Mouse (Mus musculus): ENCODE data around the gene Tas2r134.

Gene Tas2r134

DNA sequence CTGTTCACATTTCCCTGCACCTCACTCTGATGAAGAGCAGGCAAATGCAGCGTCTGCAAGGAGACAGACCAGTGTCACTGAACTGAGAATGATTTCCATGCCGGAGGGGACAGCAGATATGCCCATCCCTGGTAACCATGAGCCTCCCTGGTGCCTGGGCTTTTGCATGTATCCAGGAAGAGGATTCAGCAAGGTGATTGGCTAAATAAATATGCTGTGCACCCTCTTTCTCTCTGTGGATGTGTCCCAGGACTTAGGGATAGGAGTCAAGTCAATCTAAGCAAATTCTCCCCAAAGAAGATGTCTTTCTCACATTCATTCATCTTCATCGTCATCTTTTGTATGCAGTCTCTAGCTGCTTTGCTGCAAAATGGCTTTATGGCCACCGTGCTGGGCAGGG is at the start of gene Tas2r134:
Tas2r134 (plus strand) TSS at position 301 of the 400 bp plus-strand sequence.
- no peak for DNase-seq (ENCODE audit: low read depth, low spot score)

DNA sequence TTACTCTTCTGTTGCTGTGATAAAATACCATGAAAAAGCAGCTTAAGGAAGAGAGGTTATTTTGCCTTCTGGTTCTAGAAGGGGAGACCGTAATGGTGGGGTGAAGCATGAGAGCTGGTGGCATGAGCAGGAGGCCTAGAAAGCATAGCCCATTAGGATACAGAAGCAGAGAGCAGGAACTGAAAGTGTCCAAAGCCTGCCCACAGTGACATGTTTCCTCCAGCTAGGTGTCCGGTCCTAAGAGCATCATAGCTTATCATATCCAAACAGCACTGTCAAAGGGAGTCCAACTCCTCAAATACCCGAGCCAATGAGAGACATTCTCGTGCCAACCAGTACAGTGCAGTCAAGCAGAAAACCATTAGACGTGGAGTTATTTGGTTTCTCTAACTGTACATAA is 47.5 kb upstream of the Tas2r134 start:
- DNase-seq (ENCODE audit: low read depth, low spot score): no peak

DNA sequence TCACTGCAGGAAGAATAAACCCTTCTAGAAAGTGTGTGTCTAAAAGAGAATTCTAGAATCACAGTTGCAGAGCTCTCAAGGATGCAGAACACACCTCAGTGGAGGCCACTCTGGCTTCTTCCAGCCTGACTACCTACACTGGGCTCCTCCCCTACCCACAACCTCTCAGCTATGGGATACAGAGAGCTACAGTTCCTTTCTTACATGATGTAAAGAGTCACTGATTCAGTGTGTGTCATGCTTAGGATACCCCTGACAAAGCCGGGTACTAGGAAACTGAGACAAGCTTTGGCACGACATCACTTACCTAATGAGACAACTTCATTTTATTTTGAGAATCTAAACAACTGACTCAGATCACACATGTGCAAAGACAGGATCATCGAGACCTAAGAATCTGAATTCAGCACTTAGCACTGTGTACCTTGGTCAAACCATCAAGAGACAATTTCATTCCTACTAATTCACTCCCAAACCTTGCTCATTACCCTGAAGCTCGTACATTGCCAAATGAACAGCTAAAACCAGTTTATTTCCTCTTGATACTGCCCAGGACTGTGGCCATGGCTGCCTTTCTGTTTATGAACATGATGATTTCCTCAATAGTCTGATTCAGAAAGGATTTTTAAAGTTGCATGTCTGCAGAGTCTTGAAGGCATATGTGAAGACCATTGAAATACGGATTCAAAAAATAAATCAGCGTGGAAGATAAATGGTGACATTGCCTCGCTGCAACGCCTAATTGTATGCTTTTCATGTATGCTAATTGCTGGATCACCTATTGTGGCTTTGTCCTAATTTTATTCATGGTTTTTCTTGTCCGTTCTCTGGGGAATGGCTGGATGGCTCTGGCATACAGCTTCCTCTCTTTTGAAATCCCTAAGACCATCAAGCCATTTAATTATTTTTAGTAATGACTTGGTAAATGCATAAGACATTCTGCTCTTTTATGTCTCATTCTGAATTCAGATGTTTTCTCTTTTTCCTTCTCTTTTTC is 43.0 kb upstream of the Tas2r134 start:
- DNase-seq (ENCODE audit: low read depth, low spot score): no peak

DNA sequence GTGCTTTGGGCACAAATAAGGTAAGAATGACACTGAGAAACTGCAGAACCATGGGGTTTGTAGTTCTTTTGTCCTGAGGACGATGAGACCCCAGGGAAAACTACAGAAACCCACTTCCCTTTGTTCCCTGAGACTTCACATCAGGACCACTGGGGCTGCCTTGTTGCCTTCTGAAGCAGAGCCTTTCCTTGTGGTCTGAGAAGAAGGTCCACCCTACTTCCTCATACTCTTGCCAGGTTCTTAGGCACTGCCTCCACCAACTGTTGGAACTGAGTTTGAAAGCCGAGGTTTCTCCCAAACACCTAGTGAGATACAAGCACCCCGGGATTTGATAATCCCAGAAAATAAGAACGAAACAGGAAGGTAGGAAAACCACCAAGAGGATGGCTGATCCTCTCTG is 39.0 kb upstream of the Tas2r134 start:
- DNase-seq (ENCODE audit: low read depth, low spot score): no peak

DNA sequence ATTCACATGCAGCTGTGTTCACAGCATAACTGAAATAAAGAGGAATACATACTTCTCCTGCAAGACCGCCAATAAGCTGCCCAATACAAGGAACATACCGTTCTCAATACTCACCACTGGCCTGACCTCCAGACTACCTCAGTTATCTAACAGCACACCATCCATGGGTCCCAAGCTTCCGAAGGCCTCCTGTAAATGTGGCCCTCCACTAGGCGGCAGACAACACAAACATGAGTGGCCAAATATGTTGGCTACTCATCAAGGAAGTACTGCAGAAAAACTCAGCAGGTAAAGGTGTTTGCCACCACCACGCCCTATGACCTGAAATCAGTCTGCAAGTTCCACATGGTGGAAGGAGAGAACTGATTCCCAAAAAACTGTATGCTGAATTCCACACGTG is 38.4 kb upstream of the Tas2r134 start:
- DNase-seq (ENCODE audit: low read depth, low spot score): no peak

DNA sequence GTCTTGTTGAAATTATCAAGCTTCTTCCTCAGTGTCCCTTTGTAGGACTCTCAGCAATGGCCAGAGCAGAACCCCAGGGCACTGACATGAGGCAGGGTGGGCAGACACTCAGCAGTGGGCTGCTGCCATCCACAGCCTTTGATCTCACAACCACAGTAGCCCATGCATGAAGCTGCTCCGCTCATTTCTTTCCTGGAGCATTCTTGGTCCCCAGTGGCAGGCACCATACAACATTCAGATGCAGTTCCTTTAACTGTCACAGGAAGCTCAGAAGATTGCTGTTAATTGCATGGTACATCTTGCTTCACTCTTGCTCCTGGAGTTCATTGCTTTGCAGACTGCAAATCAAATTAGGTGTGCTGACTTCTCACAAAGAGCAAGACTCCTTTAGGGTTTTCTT is 37.7 kb upstream of the Tas2r134 start:
- no peak for DNase-seq (ENCODE audit: low read depth, low spot score)

DNA sequence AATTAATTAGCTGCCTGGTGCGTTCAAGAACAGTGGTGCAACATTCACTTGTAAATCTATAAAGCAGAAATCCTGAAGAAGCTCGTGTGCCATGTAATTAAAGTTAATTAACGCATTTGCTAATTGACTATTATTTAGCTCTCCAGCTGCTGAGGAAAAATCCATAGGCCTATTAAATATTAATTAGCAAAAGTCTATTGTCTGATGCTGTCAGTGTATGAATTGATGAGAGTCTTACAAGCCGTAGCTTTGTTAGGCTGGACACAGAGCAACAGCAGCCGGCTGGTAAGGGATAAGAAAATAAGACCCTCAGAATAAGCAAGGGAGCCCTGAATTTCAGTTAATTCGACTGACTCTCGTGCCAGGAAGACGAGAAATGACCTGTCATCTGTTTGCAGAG is 37.0 kb upstream of the Tas2r134 start:
- DNase-seq (ENCODE audit: low read depth, low spot score): no peak

DNA sequence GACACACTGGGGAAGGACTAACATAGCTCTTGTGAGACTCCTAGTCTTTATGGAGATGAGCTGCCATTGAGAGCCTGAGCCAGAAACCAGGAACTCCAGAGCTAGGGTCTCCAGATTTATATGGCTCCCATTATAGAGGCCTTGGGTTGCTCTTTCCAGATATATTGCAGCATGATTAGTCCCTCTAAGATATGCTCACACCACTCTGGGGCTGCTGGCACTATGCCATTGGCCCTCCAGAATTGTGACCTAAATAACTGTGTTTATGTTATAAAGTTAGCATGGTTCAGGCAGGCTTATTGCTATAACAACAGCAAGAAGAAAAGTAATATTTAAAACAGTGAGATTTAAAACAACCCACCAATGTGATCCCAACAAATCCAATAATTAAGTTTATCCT is 35.2 kb upstream of the Tas2r134 start:
- no peak for DNase-seq (ENCODE audit: low read depth, low spot score)

DNA sequence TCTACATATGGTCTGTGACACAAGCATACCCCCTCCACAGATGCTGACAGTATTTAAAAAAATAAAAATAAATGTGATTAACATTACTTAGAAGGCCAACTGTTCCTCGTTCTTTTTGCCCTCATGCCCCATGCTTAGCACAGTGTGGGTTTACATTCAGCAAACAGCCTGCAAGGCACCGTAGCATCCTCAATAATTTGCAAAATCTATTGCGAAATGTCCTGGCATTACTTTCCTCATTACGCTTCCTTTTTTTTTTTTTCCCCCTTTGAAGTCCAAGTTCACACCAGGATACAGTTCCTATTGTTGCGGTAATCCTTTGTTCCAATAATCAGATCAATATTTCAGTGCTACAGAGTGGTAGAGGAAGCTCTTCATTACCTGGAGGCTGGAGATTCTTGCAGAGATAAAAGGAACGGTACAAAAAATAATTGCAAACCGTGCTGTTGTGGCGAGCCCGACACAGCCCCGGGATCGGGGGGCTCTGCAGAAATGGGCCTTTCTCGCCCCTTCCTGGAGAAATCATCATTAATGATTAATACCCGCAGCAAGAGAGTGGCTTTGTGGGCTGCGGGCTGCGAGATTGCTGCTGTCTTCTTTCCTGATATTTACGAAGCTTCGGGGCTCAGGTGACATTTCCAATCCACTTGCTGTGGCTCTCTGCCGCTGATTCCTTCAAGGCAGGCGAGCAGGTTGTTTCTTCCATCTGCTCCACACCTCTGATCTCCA is 27.7 kb upstream of the Tas2r134 start:
- DNase-seq (ENCODE audit: low read depth, low spot score): no peak

DNA sequence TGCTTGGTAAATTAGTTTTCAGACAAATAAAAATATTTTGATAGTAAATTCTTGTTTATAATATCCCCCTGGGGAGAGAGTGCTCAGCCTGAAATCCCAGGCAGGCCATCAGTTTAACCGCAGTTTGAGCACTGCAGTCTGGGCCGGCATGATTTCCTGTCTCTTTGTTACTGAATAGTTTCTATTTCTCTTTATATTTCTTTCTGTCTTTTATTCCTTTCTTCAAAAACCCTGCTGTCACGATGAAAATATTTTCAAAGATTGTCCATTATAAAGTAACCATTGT is 27.2 kb upstream of the Tas2r134 start:
- DNase-seq (ENCODE audit: low read depth, low spot score): no peak

DNA sequence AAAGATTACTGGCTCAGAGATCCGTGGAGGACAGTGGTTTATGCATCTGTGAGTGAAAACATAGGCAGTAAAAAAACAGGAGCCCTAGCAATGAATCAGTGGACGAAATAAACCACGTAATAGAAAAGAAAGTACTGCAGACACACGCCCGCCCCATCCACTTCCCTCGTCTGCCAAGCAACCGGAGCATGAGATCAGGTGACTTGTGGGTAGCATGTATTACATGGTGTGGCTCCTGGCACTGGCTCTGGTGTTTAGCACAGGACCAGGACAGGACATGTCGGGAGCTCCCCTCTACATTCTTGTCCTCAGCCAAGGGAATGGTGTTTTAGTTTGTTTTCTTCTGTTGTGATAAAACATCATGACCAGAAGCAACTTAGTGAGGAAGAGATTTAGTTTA is 26.4 kb upstream of the Tas2r134 start:
- DNase-seq (ENCODE audit: low read depth, low spot score): no peak

DNA sequence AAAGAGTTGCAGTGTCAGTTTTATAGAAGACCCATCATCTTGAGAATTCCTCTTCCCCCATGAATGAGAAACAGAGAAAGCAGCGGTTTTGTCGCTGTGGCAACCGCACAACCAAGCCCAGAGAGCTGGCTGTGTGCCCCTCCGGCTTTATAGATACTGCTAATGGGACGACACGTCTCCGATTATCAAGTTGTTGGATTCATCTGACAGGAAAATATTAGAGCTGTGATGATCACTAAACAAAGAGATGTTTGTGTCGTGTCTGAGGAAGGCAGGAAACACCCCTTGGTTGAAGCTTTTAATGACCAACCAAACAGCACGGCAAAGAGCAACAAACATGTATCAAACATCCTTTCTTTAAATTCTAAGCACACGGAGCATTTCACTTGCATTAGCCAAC is 17.0 kb upstream of the Tas2r134 start:
- DNase-seq (ENCODE audit: low read depth, low spot score): no peak

DNA sequence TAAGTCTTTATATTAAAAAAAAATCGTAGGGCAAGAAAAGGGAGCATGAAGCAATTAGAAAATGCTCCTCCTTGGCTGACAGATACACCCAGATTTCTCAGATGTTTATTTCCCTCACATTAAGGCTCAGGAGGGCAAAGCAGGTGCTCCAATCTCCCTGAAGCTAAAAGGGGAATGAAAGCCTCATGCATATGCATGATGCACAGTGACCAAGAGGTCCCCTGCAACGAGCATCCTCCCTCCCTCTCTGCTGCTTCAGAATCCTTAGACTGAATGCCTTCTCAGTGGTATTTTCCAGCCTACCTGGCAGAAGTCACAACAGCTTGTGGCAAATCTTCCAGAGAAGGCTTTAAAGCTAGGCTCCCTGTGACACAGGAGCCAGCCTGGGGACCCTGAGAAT is 16.4 kb upstream of the Tas2r134 start:
- no peak for DNase-seq (ENCODE audit: low read depth, low spot score)

DNA sequence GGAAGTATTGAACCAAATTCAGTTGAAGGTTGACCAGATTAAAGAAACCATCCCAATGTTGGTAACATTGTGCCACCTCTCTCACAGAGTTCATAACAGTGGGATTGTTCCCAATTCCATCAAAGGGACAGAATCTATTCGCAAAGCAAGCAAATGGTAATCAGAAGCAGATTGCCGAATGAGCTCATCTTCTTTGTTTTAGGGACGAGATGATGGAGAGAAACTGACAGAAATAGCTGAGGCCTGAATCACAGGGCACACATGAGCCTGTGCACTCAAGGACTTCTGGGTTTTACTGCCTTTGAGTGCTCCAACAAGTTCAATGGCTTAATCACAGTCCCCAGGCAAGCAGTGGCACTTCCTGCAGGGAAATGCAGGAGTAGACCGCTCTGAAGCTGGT is 13.6 kb upstream of the Tas2r134 start:
- no peak for DNase-seq (ENCODE audit: low read depth, low spot score)

DNA sequence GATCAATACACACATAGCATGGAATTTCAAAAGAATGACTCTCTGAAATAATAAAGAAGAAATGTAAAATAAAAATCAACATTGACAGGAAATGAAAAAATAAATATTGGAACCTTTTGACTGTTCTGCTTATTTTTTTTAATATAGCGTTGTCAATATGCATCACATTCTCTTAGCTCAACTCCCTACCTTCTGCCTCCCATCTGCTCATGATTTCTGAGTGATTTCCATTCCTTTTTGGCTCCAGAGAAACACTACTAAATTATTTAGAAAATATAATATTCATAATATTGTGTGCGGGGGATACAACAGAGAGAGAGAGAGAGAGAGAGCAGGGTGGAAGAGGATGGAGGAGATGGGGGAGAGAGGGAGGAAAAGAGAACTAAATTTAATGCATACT is 5.4 kb upstream of the Tas2r134 start:
- DNase-seq (ENCODE audit: low read depth, low spot score): no peak

DNA sequence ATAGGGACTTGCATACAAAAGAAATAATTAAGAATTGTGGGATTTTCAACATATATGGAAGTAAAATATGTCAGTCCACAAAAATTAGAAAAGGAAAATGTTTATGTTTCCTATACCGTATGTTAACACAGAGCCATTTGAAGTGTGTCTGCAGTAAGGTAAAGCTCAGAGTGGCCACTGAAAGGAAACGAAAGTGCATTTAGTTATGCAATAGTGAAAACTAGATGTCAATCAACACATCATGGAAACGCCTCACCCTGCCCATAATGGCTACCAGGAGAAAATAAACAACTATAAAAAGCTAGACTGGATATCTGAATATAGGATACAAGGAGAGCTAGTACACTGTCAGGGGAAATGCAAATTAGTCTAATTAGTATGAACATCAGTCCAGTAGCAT is 1.3 kb upstream of the Tas2r134 start:
- no peak for DNase-seq (ENCODE audit: low read depth, low spot score)

DNA sequence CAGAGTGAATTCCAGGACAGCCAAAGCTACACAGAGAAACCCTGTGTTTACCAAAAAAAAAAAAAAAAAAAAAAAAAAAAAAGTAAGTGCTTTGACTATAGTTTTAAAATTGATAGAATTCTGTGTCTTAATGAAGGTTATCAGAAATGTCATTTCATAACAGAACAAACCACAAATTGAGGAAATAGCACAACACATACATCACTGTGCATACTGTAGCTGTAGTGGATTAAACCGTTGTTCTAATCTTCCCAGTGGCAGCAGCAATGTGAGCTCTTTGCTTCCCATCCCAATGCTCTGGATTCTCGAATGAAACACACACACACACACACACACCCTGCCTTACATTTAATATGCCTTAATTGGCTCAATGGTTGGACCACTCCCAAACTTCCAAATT is 4.1 kb downstream of the Tas2r134 start:
- no peak for DNase-seq (ENCODE audit: low read depth, low spot score)

DNA sequence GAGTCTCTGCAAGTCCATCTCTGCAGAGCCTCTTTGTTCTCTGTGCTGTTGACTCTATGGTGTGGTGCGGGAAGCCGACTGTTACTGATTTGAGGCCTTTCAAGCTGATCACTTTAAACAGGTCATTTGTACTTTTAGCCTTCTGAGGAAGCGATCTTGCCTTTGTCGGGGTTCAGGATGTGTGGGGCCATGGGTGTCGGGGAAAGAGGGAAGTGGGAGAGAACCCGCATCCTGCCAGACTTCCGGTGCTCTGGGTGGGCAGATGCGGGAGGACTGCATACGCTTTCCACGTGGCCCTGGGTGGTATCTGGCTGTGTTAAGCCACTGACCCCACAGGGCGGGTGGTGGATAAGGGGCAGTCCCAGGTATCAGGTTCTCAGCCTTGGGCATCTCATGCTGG is 10.4 kb downstream of the Tas2r134 start:
- DNase-seq (ENCODE audit: low read depth, low spot score): no peak

DNA sequence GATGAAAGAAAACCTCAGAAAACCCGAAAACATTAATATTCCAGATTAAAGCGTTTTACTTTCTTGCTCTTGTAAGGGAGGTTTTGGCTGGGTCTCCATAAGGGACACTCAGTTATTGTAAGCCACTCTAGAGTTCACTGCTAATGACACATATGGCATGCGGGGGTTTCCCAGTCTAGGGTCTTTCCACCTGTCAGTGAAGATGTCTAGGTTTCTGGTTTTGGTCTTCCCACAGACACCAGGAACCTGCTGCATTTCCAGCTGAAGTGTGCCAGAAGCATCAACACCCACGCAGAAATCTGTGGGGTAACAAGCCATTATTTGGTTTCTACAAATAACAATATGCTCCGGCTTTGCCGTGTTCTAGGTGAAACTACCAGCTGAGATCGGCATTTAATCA is 14.3 kb downstream of the Tas2r134 start:
- no peak for DNase-seq (ENCODE audit: low read depth, low spot score)

DNA sequence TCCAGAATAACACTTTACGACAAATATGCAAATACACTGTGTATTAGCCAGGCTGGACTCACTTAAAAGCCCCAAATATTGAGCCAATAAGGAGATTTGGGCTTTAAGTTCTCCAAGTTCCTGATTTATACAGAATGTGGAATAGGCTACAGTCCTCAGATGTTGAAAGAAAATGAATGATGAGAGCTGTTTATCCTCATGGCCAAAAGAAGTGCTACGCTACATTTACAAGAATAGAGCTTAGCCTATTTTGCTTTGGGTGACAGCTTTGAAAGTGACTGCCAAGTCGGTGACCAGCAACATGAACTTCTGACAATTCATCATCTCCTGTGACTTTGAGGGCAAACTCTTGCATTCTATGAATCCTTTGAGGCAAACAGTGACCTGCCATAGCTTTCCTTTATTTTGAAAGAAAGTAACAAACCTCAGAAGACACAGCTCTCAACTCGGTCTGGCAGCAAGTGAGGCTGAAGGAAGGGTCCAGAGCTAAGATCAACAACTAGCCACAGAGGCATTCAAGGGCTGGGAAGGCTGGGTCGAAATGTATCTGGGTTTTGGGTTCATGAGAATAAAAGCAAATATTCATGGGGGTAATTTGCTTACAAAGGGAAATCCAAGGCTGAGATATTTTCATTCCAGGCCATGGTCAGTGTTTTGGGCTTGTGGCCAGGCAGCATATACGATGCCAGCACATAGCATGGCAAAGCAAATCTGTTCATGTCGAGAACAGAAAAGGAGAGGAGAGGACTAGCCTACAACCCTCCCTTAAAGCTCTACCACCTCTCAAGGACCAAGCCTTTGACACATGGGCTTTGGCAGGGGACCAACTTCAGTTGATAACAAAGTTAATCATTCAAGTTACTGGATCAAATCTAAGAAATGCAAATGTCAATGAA is 16.2 kb downstream of the Tas2r134 start:
- DNase-seq (ENCODE audit: low read depth, low spot score): no peak

DNA sequence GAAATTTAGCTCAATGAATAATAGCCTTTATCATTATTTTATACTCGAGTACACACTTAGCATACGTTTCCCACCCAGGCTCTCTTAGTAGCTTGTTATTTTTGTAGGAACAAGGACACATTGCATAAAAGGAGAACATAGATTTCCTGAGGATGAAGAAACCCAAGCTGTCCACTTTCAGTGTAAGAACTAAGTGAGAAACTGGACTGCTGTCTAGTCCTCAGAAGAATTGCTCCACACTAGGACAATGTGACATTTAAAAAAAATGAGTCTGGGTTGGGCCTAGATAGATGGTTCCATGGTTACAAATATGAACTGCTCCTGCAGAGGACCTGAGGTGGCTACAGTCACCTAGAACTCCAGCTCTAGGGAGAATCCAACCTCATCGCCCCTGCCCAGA is 20.7 kb downstream of the Tas2r134 start:
- DNase-seq (ENCODE audit: low read depth, low spot score): no peak

DNA sequence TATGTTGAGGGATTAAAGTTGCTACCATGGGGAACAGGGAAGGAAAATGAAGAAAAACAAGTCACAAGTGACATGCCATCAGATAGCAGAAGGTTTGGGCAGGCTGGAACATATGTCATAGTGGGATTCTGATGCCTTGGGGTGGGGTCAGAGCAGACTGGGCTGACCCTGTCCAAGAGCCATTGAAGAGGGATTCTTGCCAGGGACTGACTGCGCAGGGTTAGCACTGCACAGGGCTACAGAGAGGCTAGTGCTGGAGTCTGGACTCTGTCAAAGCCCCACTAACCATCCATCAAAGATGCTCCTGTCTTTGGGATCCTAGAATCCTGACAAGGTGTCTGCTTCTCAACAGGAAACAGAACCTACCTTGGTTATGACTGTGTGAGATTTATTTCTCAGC is 22.6 kb downstream of the Tas2r134 start:
- no peak for DNase-seq (ENCODE audit: low read depth, low spot score)
